Mouse (Mus musculus) lung, postnatal 4 days (tissue): Measurements from ENCODE around the gene Myb.

ENCODE experiments used
- DNase-seq, 2 experiments: peaks; one replicate each; pipeline ENCODE4 v3.0.0; 2021

The Myb gene

GRCm38 (mm10) chr10:21160537-21161358, at the start of gene Myb:
Myb (minus strand) TSS chr10:21160984.
- peak; percentile 65 to 73 for DNase-seq

DNA sequence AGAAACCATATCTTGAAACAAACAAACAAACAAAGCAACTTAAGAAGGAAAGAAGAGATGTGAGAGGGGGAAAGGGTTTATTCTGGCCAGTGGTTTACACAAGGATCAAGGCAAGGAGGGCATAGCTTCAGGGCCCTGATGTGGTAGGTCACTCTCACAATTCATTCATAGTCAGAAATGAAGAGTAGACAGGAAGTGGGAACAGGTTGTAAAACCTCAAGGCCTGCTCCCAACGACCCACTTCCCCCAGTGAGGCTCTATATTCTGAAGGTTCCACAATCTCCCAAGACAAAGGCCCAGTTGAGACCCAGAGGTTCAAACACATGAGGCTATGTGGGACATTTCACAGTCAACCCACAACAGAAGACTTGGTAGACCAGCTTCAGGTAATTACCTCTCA, 46.6 kb upstream of the Myb start:
- DNase-seq, result no peak

DNA sequence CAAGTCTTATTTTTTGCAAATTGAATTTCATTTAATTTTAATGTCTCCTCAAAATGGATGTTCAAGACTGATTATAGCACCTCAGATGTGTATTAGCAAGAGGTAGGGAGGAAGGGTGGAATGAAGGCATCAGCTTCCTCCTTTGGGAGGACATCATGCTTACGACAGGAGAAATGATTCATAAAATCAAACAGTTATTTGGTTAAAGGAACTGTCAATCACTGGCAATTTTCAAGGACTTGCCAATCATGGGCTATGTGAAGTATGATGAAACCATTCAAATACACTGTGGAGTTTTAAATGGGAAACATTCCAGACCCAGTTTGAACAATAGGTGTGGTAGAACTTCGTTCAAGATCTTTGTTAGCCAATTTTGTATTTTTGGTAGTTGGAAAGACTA, 45.4 kb upstream of the Myb start:
- no peak for DNase-seq

DNA sequence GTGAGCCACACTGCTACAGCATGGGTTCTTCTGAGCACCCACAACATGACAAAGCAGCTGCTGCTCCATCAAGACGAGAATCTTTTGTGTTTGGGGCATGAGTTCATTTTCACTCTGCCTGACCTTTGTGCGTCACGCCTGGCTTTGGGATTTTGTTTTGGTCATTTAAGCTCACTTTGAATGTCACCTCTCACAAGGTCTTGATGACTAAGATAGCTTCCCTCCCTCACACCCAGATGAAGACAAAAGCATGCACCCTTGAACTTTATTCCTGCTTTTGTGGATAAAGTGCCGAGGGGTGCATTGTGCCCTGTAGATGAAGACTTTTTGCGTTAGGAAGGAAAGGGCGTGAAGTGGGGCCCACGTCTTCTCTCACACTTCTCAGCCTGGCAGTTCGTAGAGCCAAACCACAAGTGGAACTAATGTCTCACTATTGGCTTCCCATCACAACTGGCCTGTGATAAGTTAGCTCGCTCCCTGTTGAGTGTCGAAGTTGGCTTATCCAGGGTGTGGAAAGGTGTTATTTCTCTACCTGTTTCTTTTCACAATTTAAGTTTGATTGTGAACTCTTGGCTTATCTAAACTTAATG, 43.8 kb upstream of the Myb start:
- no peak for DNase-seq

- no peak for DNase-seq
These were observed 43.1 kb upstream of the Myb start for GRCm38 (mm10) chr10:21203886-21204285.

GRCm38 (mm10) chr10:21203461-21203860, 42.7 kb upstream of the Myb start:
- DNase-seq, result no peak

DNA sequence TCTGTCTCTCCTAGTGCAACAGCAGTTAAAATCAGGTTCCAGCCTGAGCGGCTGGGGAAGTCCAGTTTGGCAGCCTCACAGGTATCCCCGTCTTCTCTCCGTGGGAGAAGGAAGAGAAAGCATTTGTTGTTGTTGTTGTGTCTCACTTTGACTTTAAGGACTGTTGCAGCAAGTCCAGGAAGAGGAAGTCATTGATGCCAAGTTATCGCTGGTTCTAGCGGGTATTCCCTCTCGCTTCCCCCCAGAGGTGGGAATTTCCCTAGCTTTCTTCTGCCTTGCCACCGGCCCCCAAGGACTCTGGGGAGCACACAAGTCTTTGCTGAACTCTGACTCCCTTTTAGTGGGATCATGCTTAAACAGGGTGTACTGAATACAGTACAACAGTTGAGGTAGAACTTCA, 40.0 kb upstream of the Myb start:
- DNase-seq, result no peak

DNA sequence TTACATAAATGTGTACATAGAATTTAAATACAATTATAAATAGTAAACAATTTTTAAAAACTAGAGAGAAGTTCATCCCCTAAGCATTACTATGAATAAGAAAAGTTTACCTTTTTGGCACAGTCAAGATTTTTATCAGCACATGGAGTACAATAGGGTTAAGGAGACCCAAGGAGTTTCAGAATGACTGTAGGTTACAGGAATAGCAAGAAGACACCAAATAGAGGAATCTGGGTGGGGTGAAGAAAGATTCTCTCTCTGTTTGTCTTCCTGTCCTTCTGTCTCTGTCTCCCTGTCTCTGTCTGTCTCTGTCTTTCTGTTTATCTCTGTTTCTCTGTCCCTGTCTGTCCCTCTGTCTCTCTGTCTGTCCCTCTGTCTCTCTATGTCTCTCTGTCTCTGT, 39.5 kb upstream of the Myb start:
- DNase-seq, result no peak

DNA sequence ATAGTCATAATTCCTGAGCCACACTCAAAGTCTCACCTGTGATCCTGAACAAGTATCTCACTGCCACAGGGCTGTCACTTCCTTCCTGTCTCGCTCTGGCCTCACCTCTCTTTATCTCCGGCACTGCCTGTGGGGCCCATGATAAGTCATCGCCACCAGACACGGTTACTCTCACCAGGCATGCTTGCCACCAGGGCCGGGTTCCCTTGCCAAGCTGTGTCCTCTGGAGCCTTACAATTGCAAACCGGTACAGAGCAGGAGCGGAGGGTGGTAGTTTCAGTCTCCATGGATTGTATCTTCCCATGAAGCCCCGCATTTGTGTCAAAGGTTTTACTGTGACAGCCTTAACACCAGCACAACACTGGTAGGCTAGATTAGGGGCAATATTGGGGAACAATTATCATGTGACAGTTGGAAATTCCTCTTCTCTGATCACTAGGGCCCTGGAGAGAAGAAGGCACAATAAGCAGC, 35.9 kb upstream of the Myb start:
- DNase-seq, result no peak

DNA sequence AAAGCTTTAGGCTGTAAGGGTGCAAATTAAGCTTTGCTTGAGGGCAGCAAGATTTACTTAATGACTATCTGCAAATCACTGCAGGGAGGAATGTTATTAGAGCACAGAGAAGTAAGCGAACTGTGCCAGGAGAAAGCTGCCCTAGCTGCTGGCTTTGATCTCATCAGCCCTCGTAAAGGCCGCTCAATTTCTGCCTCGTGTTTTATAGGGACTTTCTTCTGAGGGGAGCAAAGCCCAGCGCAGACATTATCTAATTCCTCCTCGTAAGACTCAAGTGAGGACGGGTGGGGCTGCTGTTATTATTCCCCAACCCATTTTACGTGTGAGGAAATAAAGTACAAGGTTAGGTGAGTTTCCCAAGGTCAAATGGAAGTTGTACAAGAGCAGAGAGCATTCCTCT, 34.8 kb upstream of the Myb start:
- DNase-seq, result no peak

DNA sequence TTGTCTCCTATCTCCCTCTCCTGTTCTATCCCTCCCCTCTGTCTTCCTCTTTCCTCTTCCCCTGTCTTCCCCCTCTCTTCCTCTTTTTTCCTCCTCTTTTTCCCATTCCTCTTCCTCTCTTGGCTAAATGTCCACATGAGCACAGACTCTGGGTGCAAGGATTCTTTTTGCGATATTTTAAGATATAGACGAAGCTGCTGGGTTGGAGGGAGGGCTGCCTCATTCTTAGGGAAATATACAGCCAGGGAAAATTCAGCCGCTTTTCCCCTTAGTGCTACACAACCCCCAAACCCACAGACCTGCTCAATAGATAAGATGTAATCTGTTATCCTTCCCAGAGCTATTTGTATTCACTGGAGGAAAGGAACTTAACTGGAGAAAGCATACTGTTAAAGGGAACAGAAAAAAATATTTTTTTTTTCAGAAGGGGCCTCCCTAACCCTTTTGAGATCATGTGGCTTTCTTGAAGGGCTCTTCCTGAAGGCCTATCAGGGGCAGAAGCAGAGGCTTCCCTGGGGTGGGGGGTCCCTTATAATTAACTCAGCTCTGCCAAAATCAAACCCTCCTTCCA, 33.2 kb upstream of the Myb start:
- no peak for DNase-seq

GRCm38 (mm10) chr10:21193088-21193934, 32.5 kb upstream of the Myb start:
- DNase-seq, result no peak

DNA sequence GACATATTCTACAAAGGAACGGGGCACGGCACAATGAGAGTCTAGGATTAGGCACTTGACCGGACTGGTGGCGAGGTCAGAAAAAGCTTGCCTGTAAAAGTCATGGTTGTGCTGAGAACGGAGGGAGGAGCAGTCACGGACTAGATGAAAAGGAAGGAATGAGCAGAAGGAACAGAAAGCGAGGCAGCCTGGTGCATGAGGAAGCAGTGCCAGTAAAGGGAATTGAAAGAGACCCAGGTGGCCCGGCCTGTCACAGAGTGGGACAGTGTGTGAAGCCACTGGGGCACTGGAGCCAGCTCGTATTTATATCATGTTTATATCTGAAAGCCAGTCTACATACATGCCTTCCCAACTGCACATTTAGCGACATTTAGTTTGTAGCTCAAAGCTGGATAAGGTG, 31.7 kb upstream of the Myb start:
- DNase-seq, result no peak

GRCm38 (mm10) chr10:21189756-21190397, 29.1 kb upstream of the Myb start:
- no peak for DNase-seq

GRCm38 (mm10) chr10:21189275-21189601, 28.5 kb upstream of the Myb start:
- DNase-seq, result no peak

DNA sequence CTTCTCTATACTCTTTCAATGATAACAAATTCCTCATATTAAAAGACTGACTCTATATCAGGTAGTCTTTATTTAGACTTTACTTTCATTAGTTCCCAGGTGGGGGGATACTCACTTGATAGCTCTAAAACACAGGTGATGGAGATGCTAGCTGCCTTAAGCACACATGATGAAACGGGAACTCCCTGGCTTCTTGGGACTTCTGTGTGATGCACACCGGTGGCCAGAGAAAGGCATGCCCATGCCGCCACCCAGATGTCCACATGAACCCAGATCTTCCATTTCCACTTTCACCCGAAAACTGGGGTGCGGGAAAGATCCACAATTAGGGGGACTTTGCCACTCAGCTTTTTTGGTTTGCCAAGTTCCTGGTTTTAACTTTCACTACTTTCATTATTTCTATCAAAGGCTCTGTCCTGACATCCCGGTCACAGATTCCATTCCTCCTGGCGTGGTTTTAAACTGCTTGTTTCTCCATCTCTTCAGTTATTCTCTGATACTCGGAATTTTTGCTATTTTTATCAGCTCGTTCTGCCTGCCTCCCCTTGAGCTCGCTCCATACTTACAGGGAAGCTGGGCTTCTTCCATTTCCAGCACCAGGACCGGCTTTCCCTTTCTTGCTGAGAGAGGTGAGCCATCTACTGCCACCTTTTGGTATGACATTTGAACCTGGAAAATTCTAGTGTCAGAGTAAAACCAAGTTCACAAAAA, 27.9 kb upstream of the Myb start:
- DNase-seq, result peak in 1 of 2 experiments; percentile 60

DNA sequence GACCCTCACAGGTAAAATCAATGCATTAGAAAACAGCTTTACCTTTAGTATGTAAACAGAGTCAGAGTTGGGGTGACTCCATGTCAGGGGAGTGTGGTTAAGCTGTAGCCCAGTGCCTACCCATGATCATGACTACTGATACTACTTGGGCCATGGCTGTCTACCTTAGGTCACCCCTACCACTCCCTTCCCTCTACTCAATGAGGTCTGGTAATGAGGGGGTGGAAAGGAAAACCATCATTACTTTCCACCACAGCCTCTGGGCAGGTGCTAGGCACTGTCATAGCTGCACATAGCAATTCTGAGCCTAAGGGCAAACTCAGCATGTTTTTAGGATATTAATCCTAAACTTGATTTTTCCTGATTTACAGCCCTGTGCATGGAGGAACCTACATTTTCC, 27.1 kb upstream of the Myb start:
- DNase-seq, result no peak

DNA sequence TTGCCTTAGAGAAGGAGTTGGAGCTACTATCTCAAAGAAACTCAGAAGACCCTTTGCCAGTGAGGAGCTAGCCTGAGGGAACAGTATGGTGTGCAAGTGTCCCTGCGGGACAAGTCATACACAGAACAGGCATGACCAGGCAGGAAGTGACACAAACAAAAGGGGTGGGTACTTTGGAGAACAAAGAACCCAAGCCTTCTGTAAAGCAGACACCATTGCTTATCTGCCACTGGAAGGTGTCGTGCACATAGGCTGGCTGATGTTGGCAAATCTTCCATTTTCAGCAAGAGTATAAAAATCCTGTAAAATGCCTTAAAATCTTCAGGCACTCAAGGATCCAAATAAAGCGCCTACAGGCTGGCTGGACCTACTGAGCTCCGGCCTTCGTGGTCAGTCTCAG, 25.9 kb upstream of the Myb start:
- DNase-seq, result no peak

- DNase-seq, result no peak
These were observed 17.9 kb upstream of the Myb start for GRCm38 (mm10) chr10:21178711-21179110.

GRCm38 (mm10) chr10:21178281-21178680, 17.5 kb upstream of the Myb start:
- no peak for DNase-seq

- DNase-seq, result no peak
These were observed 11.9 kb upstream of the Myb start for GRCm38 (mm10) chr10:21172650-21173200.

DNA sequence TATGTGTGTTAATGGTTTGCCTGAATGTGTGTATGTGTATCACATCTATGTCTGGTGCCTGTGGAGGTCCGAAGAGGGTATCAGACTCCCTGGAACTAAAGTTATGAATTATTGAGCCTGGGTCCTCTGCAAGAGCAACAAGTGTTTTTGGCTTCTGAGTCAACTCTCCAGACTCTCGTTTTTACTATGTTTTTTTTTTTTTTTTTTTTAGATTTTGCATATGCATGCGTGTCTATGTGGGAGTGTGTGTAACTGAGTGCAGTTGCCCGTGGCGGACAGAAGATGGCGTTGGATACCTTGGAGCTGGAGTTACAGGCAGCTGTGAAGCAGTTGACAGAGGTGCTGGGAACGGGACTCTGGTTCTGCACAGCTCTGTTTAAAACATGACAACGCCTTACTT, 7.7 kb upstream of the Myb start:
- DNase-seq, result no peak
